Mouse (Mus musculus) small intestine, adult 2 months (tissue): ENCODE data around the gene Tmem120a.

ENCODE experiments used
- CTCF ChIP-seq: fragments of 200-500 bp; IDR thresholded peaks from 2 replicates; pipeline ENCODE4 v1.5.1; 2012; ENCODE audit warnings: low read depth, mild to moderate bottlenecking, control low read depth, inconsistent platforms, low read length, moderate library complexity, mixed read lengths; ENCODE audit not compliant: insufficient replicate concordance, insufficient read length; ENCODE audit errors: extremely low read depth
- POLR2A ChIP-seq: fragments of 200-500 bp; IDR thresholded peaks from 2 replicates; pipeline ENCODE4 v1.6.1; 2012; ENCODE audit warnings: low read depth, mild to moderate bottlenecking, control low read depth, inconsistent platforms, low read length, moderate library complexity

DNA sequence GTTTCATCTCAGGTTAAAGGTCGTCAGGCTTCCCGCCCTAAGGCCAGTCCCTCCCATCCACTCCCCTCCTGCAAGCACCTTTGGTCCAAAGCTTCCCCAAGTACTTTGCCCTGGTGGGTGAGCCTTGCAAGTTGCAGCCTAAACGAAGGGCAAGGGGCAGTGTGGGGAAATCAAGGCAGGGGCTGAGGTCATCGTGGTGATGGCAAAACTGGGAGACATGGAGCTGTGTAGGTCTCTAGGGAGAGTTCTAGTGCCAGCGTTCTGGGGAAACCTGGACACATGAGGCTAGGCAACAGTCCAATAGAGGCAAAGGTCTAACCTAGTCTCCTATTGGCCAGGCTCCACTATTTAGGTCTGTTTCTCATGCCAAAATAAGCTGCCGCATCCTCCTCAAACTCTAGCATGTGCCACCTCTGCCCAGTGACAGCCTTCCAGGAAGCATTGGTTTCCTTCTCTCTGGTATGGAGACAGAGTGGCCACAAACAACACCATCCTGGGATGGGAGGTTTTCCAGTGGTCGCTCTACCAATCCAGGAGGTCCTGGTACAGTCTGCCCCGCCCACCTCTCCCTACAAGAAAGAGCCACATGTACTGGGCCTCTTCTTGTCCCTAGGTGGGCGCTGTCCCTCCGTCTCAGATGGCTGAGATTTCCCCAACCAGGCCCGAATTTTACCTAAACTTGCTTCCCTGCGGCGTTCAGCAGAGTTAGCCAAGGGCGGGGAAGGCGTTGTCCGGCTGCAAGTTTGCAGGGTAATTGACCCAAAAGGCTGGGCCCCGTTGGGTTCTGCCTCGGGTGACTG is 1.1 kb downstream of the Tmem120a start:
- no peak; the same call in 1 of the 2 replicates for TF ChIP-seq POLR2A
- no peak for TF ChIP-seq CTCF
